Mouse (Mus musculus) embryonic facial prominence, embryonic 11.5 days (tissue): ENCODE measurements around the gene Zfp760. TPM values are rescaled to one million over a fixed set of nuclear protein-coding genes. Genes with fewer than 3 reads are reported as not detected.
"Not testable (repeated sequence)": the region's sequence is repeated elsewhere in the genome, so short reads cannot be mapped to it uniquely, and the experiment has no call there.

ENCODE experiments used
- ATAC-seq: fragments of 200-750 bp; cut with Nextera tagmentation; replicated peaks from 2 replicates; pipeline ENCODE4 v1.8.0; 2017; ENCODE audit warnings: low read depth; ENCODE audit not compliant: insufficient number of reproducible peaks, low FRiP score, low TSS enrichment
- DNase-seq: peaks from one replicate; pipeline ENCODE4 v3.0.0-alpha.2; 2015; ENCODE audit warnings: low spot score
- H3K27ac ChIP-seq: fragments of 300-500 bp; sonication (generic); replicated peaks from 2 replicates; pipeline ENCODE4 v1.5.1; 2014; ENCODE audit warnings: mild to moderate bottlenecking, low read depth, low read length, control low read depth
- H3K27me3 ChIP-seq: fragments of 300-500 bp; sonication (generic); 2 replicates; pipeline ENCODE4 v1.6.1; 2014; ENCODE audit warnings: mild to moderate bottlenecking, low read length, moderate library complexity, mixed read lengths; ENCODE audit not compliant: control insufficient read depth, insufficient read depth
- H3K36me3 ChIP-seq: fragments of 300-500 bp; sonication (generic); replicated peaks from 2 replicates; pipeline ENCODE4 v1.6.1; 2014; ENCODE audit warnings: low read depth, mild to moderate bottlenecking, low read length, moderate library complexity, mixed read lengths; ENCODE audit not compliant: control insufficient read depth, insufficient read depth
- H3K4me1 ChIP-seq: fragments of 300-500 bp; sonication (generic); 2 replicates; pipeline ENCODE4 v1.6.1; 2014; ENCODE audit warnings: low read length, mixed read lengths; ENCODE audit not compliant: control insufficient read depth, insufficient read depth
- H3K4me2 ChIP-seq: fragments of 300-500 bp; sonication (generic); 2 replicates; pipeline ENCODE4 v1.6.1; 2014; ENCODE audit warnings: low read depth, mild to moderate bottlenecking, control low read depth, low read length, moderate library complexity
- H3K4me3 ChIP-seq: fragments of 300-500 bp; sonication (generic); 2 replicates; pipeline ENCODE4 v1.5.1; 2014; ENCODE audit warnings: low read depth, low read length, control low read depth
- H3K9ac ChIP-seq: fragments of 300-500 bp; sonication (generic); replicated peaks from 2 replicates; pipeline ENCODE4 v1.6.1; 2014; ENCODE audit warnings: mild to moderate bottlenecking, control low read depth, low read length
- H3K9me3 ChIP-seq: fragments of 300-500 bp; sonication (generic); replicated peaks from 2 replicates; pipeline ENCODE4 v1.6.1; 2016; ENCODE audit warnings: mild to moderate bottlenecking, low read length, inconsistent platforms, mixed read lengths; ENCODE audit not compliant: control insufficient read depth
- WGBS: fragments of 180-500 bp; shearing (Covaris S2); extraction: QIAGEN DNeasy Blood & Tissue Kit; methylation state at CpG from one replicate; pipeline ENCODE4 v1.1.7; 2014; 5-methylcytosine and 5-hydroxymethylcytosine counted together
- polyA plus RNA-seq: library from polyadenylated mRNA; unstranded; fragments of >200 nt; fragmentation: Nextera tagmentation; extraction: Ambion mirVana; gene quantifications from 2 replicates; pipeline ENCODE4 v1.2.1, GENCODE M21; 2014

Zfp760 gene
- 26.0 and 29.8 TPM in 2 replicates for polyA plus RNA-seq

DNA sequence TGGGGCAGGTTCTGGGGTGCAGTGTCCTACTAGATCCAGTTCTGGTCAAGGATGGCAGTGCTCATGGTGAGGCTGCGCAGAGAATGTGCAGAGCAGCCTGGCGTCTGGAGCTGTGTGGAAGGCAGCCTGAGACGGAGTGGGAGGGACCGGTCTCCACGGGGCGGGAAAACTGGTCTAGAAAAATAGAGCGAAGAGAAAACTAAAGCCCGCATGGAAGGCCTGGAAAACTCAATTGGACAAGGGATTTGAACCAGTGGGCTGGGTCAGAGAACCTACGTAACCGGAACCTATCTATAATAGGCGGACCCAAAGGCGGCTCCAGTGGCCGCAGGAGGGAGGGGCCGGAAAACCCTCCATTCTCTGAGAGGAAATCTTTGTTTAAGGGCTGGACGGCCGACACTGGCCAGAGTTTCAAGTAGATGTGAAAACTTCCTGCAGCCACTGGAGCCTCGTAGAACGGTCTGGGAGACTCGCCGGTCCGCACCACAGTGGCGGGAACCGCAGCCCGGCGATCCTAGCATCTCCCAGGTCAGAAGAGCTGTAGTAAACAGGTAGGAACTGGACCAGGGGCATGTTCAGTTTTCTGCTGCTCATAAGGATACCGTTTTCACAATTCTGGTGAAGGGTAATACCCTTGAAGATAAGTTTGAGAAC, at the start of gene Zfp760:
Zfp760 (plus strand) TSS at position 399 of the 654 bp plus-strand sequence.
- H3K36me3 ChIP-seq, result no peaks in the 10 kb centered on the region; the same call in 1 of the 2 replicates
- H3K9ac ChIP-seq, result peak within 1 kb of the TSS; percentile 84
- H3K27me3 ChIP-seq, result no peaks in the 10 kb centered on the region
- WGBS, result 5% methylated on average over 26 of the region's 26 CpGs
- ATAC-seq (peak; percentile 98), DNase-seq (peak; percentile 95)
- peak within 1 kb of the TSS; percentile 59 for H3K4me3 ChIP-seq
- peak within 1 kb of the TSS; percentile 90 for H3K27ac ChIP-seq
- no peaks in the 10 kb centered on the region; the same call in 1 of the 2 replicates for H3K4me1 ChIP-seq
- peak within 1 kb of the TSS; percentile 51 for H3K4me2 ChIP-seq
- no peaks in the 10 kb centered on the region for H3K9me3 ChIP-seq

DNA sequence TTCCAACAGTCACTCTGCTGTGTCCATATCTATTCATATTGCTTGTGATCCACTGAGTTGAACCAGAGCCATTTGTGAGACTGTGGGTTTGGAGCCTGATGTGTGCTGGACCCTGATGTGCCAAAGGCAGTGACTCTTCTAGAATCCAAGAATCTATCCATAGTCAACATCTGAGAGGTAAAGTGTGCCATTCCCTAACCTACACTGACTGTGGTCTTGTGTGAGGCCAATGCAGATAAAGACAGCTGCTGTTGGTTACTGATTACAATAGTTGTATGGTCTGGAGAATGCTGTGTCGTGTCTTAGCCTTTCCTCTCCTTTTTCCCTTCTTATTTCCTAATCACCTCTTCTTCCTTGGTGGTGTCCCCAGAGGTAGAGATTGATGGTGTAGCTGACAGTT, 28.7 kb upstream of the Zfp760 start:
- not testable (repeated sequence) for H3K4me3 ChIP-seq, ATAC-seq, H3K4me1 ChIP-seq, H3K27me3 ChIP-seq, H3K4me2 ChIP-seq, H3K9me3 ChIP-seq, H3K27ac ChIP-seq, DNase-seq, H3K9ac ChIP-seq, H3K36me3 ChIP-seq
- WGBS, result 16% methylated on average over 1 of the region's 1 CpGs

GRCm38 (mm10) chr17:21679273-21680018, 28.1 kb upstream of the Zfp760 start:
- DNase-seq (peak; percentile 85), ATAC-seq (peak; percentile 99)

DNA sequence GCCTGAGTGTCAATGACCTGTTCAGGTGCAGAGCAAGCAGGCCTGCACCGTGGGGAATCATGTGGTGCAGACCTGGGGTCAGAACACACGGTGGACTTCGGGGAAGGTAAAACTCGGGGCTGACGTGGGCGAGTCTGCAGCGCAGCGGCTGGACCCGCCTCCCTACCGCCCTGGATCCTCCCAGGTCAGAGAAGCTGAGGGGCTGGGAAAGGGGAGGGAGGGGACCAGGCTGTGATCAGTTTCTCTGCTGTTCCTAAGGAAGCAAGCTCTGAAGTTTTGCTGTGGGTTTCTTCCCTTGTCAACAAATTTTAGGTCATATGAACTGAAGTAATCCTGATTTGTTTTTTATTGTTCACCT, 27.5 kb upstream of the Zfp760 start:
- peak overlapping the region; percentile 36 for H3K4me3 ChIP-seq
- not testable (repeated sequence) for H3K27ac ChIP-seq, H3K4me1 ChIP-seq, DNase-seq, H3K36me3 ChIP-seq, H3K27me3 ChIP-seq, H3K9me3 ChIP-seq
- WGBS, result under 1% methylated on average over 9 of the region's 10 CpGs
- H3K4me2 ChIP-seq, result peak overlapping the region; percentile 36; the same call in 1 of the 2 replicates
- peak; percentile 94 for ATAC-seq
- H3K9ac ChIP-seq, result peak overlapping the region; percentile 37

More at GRCm38 (mm10) chr17:21679273-21680018, 28.1 kb upstream of the Zfp760 start:
- Histone ChIP-seq H3K36me3 (no peaks in the 10 kb centered on the region), H3K4me1 (no peaks in the 10 kb centered on the region), H3K27ac (no peak overlapping the region), H3K9me3 (no peaks in the 10 kb centered on the region), H3K4me3 (peak overlapping the region; percentile 36), H3K4me2 (peak overlapping the region; percentile 36), H3K27me3 (no peaks in the 10 kb centered on the region), H3K9ac (peak overlapping the region; percentile 37)
- WGBS, result 4% methylated on average over 9 of the region's 9 CpGs

DNA sequence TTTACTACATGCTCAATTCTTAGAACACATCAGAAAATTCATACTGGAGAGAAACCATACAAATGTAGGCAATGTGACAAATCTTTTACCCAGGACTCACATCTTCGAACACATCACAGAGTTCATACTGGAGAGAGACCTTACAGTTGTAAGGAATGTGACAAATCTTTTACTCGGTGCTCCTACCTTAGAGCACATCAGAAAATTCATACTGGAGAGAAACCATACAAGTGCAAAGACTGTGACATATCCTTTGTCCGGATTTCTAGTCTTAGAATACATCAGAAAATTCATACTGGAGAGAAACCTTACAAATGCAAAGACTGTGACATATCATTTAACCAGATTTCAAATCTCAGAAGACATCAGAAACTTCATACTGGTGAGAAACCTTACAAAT, 16.0 kb upstream of the Zfp760 start, which contains the start of gene Gm10226:
Gm10226 (plus strand) TSS at position 301 of the 400 bp plus-strand sequence.
- Histone ChIP-seq H3K27me3 (no peaks in the 10 kb centered on the region), H3K27ac (no peak within 1 kb of the TSS), H3K4me2 (no peak within 1 kb of the TSS), H3K36me3 (no peaks in the 10 kb centered on the region), H3K9ac (no peak within 1 kb of the TSS), H3K4me3 (no peak within 1 kb of the TSS), H3K4me1 (no peaks in the 10 kb centered on the region), H3K9me3 (no peaks in the 10 kb centered on the region)
- DNase-seq (no peak), ATAC-seq (no peak)
- WGBS, result 84% methylated on average over 3 of the region's 3 CpGs

- no peak overlapping the region for H3K9ac ChIP-seq
- no peak for ATAC-seq
- no peaks in the 10 kb centered on the region for H3K36me3 ChIP-seq
- H3K27me3 ChIP-seq, result no peaks in the 10 kb centered on the region
- H3K4me1 ChIP-seq, result no peaks in the 10 kb centered on the region
- WGBS, result 76% methylated on average over 3 of the region's 3 CpGs
- no peak overlapping the region for H3K4me2 ChIP-seq
- H3K4me3 ChIP-seq, result no peak overlapping the region
- H3K27ac ChIP-seq, result no peak overlapping the region
- H3K9me3 ChIP-seq, result no peaks in the 10 kb centered on the region
- DNase-seq, result no peak
Measured at GRCm38 (mm10) chr17:21693342-21693741, 14.2 kb upstream of the Zfp760 start.

DNA sequence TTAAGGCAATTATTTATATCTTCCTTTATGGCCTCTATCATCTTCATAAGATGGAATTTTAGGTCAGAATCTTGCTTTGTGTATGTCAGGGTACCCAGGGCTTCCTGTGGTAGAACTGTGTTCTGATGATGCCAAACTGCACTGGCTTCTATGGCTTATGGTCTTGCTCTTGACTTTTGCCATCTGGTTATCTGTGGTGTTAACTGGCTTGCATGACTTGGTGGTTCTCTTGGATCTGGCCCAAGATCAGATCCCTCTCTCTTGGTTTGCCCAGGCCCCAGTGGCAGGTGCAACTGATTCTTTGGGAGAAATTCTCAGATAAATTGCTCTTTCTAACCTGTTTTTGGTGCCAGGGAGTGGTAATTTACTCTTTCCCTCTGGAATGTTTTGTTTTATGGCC, 11.5 kb upstream of the Zfp760 start:
- Histone ChIP-seq H3K36me3 (no peaks in the 10 kb centered on the region), H3K4me1 (no peaks in the 10 kb centered on the region), H3K4me2 (no peak overlapping the region), H3K27me3 (no peaks in the 10 kb centered on the region), H3K9ac (no peak overlapping the region), H3K27ac (no peak overlapping the region), H3K9me3 (no peaks in the 10 kb centered on the region), H3K4me3 (no peak overlapping the region)
- DNase-seq (no peak), ATAC-seq (no peak)
